Mouse (Mus musculus) midbrain, embryonic 14.5 days (tissue): Measurements from ENCODE around the gene Dhrs3. TPM values are rescaled to one million over a fixed set of nuclear protein-coding genes. Genes with fewer than 3 reads are reported as not detected.

Experiments used
- ATAC-seq: fragments of 200-750 bp; cut with Nextera tagmentation; 2 replicates; pipeline ENCODE4 v1.8.0; 2017; ENCODE audit warnings: moderate number of reproducible peaks, moderate library complexity; ENCODE audit not compliant: low FRiP score, low TSS enrichment
- DNase-seq: peaks from one replicate; pipeline ENCODE4 v3.0.0-alpha.2; 2015
- H3K27ac ChIP-seq: fragments of 300-500 bp; sonication (generic); replicated peaks from 2 replicates; pipeline ENCODE4 v1.5.1; 2014; ENCODE audit warnings: mild to moderate bottlenecking, low read depth, low read length, moderate library complexity
- H3K27me3 ChIP-seq: fragments of 300-500 bp; sonication (generic); 2 replicates; pipeline ENCODE4 v1.6.1; 2014; ENCODE audit warnings: low read length, control low read depth, mixed read lengths; ENCODE audit not compliant: control insufficient read depth, insufficient read depth
- H3K36me3 ChIP-seq: fragments of 300-500 bp; sonication (generic); 2 replicates; pipeline ENCODE4 v1.6.1; 2014; ENCODE audit warnings: low read length, control low read depth; ENCODE audit not compliant: control insufficient read depth, insufficient read depth
- H3K4me1 ChIP-seq: fragments of 300-500 bp; sonication (generic); 2 replicates; pipeline ENCODE4 v1.6.1; 2014; ENCODE audit warnings: mild to moderate bottlenecking, antibody characterized with exemption, low read length, control low read depth; ENCODE audit not compliant: control insufficient read depth, insufficient read depth
- H3K4me2 ChIP-seq: fragments of 300-500 bp; sonication (generic); 2 replicates; pipeline ENCODE4 v1.6.1; 2014; ENCODE audit warnings: mild to moderate bottlenecking, low read length, moderate library complexity
- H3K4me3 ChIP-seq: fragments of 300-500 bp; sonication (generic); replicated peaks from 2 replicates; pipeline ENCODE4 v1.5.1; 2014; ENCODE audit warnings: low read depth, low read length
- H3K9ac ChIP-seq: fragments of 300-500 bp; sonication (generic); replicated peaks from 2 replicates; pipeline ENCODE4 v1.6.1; 2014; ENCODE audit warnings: mild to moderate bottlenecking, low read length, moderate library complexity
- H3K9me3 ChIP-seq: fragments of 300-500 bp; sonication (generic); 2 replicates; pipeline ENCODE4 v1.6.1; 2016; ENCODE audit warnings: low read length, control low read depth, mixed read lengths; ENCODE audit not compliant: control insufficient read depth
- WGBS: fragments of 180-500 bp; shearing (Covaris S2); extraction: QIAGEN DNeasy Blood & Tissue Kit; methylation state at CpG from one replicate; pipeline ENCODE4 v1.1.7; 2014; 5-methylcytosine and 5-hydroxymethylcytosine counted together
- polyA plus RNA-seq: library from polyadenylated mRNA; unstranded; fragments of >200 nt; fragmentation: Nextera tagmentation; extraction: Ambion mirVana; gene quantifications from 2 replicates; pipeline ENCODE4 v1.2.1, GENCODE M21; 2014

The Dhrs3 gene
- polyA plus RNA-seq = 47.1 and 51.6 TPM in 2 replicates

DNA sequence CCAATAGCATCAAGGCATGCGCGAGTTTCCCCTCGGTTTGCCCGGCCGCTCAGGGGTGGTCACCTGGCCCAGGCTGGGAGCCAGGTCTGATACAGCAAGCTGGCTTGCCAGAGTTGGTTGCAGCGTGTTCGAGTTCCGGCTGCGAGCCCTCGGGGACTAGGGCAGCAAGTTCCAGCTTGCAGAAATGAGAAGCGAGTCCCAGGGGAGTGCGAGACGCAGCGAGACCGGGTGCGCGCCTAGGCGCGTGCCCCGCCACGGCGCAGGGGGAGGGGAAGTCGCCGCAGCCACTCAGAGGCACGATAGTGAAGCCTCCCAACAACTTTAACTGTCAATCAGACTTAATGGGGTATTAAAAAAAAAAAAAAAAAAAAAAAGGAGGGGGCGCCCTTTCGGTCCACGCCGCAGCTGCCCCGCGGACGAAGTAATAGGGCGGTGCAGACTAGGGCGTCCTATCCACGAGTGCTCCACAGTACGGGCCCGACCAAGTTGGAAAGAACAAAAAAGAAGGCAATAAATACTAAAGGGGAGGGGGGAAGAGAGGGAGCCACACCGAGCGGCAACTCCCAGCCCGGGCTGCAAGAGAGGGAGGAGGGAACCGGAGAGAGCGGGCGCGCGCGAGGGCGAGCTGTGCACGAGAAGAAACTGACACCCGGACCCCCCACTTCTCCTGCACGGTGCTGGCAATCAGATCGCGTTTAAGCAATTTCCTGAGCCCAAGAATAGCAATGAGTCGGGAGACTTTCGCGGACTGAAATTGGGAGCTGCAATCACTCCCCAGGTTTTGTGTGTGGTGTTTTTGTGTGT lies at the start of gene Dhrs3:
TSS of gene Dhrs3 (plus strand) at position 695 of the 804 bp plus-strand sequence.
- WGBS = under 1% methylated on average over 55 of the region's 55 CpGs

DNA sequence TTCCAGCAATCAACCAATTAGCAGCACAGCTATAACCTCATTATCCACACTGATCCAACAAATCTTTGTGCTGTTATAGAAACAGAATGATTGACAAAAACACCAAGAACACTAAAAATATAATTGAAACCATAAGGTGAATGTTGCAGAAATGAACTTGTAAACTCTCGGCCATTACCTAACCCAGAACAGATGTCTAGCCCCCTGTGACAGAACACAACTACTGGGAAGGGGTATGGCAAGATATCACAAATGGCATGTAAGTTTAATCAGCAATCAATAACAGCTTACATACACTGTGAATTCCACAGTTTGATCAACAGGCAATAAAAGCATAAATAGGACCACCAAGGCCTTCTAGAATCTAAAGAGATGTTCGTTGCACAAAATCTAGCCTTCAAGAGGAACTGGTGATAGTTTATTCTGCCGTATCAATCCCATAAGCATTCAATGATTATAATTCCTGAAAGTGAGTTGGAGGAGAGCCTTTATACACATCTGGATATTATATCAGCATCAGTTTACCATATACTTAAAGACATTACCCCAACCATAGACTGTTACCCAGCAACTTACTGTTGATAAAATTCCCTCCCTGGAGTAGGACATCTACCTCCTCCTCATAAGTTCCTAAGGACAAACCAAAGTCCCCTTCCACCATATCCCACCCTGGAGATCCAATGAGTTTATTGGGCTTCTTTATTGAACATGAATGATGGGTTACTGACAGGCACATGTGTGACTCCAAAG lies 30.7 kb upstream of the Dhrs3 start:
- no peaks in the 10 kb centered on the region for H3K4me1 ChIP-seq
- no peaks in the 10 kb centered on the region for H3K27me3 ChIP-seq
- no peak overlapping the region for H3K9ac ChIP-seq
- 92% methylated on average over 3 of the region's 3 CpGs for whole genome bisulfite sequencing
- no peak overlapping the region for H3K27ac ChIP-seq
- ATAC-seq (no peak), DNase-seq (no peak)
- H3K4me2 ChIP-seq = no peak overlapping the region
- no peaks in the 10 kb centered on the region for H3K9me3 ChIP-seq
- no peak overlapping the region for H3K4me3 ChIP-seq
- H3K36me3 ChIP-seq = no peaks in the 10 kb centered on the region

More for the DNA sequence above, at the start of gene Dhrs3:
- Histone ChIP-seq H3K4me2 (peak within 1 kb of the TSS; percentile 89), H3K9me3 (no peaks in the 10 kb centered on the region), H3K4me3 (peak within 1 kb of the TSS; percentile 43), H3K9ac (peak within 1 kb of the TSS; percentile 44; the same call in 1 of the 2 replicates), H3K4me1 (peaks cover 19% of the 10 kb centered on the region), H3K36me3 (no peaks in the 10 kb centered on the region), H3K27me3 (peaks cover 36% of the 10 kb centered on the region), H3K27ac (no peak within 1 kb of the TSS)
- DNase-seq (peak; percentile 85), ATAC-seq (peak; percentile 69)

DNA sequence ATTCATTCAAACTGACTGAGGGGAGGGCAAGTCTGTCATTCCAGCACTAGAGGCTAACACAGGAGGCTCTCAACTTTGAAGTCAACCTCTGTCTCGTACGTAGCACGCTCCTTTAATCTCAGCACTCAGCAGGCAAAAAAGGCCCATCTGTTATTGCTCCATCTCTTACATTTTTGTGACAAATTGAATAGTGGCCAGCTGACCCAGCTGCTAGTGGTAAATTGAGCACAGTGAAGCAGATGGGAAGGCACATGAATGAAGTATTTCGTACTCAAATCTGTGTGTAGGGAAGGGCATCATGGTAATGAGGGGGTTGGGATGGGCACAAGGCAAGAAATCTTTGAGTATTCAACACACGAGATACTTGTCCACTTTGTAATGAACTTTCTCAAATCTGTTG lies 24.7 kb upstream of the Dhrs3 start:
- Histone ChIP-seq H3K4me3 (no peak overlapping the region), H3K27ac (no peak overlapping the region), H3K27me3 (no peaks in the 10 kb centered on the region), H3K4me2 (no peak overlapping the region), H3K9me3 (no peaks in the 10 kb centered on the region), H3K4me1 (no peaks in the 10 kb centered on the region), H3K9ac (no peak overlapping the region), H3K36me3 (no peaks in the 10 kb centered on the region)
- WGBS = 73% methylated on average over 5 of the region's 5 CpGs
- ATAC-seq = no peak
- no peak for DNase-seq

DNA sequence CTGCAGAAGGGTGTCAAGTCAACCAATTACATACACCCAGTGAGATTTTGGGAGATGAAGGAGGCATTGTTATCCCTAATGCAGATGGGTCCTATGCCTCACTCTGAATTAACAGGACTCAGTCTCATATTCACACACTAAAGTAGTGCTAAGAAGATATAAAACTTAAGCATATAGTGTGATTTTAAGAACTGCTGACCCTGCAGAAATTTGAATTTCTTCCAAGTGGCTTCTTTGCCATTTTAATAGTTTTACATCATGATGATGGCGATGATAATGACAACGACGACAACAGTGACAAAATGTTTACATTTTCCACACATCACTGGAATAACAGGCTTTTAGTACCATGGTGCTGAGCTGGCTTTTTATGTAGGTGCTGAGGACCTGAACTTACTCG lies 24.0 kb upstream of the Dhrs3 start:
- Histone ChIP-seq H3K9ac (no peak overlapping the region), H3K4me3 (no peak overlapping the region), H3K4me1 (no peaks in the 10 kb centered on the region), H3K27me3 (no peaks in the 10 kb centered on the region), H3K27ac (no peak overlapping the region), H3K4me2 (no peak overlapping the region), H3K36me3 (no peaks in the 10 kb centered on the region), H3K9me3 (no peaks in the 10 kb centered on the region)
- 84% methylated on average over 4 of the region's 4 CpGs for WGBS
- ATAC-seq (no peak), DNase-seq (no peak)

DNA sequence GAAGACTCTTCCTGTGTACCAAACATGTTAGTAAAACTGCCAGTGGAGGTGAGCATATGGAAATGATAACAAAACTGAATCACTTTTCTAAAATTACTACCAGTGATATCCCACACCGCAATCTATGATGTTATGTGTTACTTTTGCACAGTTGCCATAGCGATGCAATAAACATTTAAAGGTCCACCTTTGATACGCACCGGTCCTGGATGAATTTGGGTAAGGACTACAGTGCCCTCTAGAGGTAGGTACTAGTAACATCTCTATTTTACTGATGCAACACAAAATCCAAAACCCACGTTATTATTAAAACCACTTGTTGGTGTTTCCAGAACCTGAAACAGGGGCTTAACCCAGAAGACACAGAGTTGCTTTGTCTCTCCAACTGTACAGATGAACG lies 19.7 kb upstream of the Dhrs3 start:
- H3K27ac ChIP-seq = no peak overlapping the region
- DNase-seq (no peak), ATAC-seq (no peak)
- no peak overlapping the region for H3K9ac ChIP-seq
- no peak overlapping the region for H3K4me2 ChIP-seq
- no peaks in the 10 kb centered on the region for H3K36me3 ChIP-seq
- no peak overlapping the region for H3K4me3 ChIP-seq
- WGBS = 38% methylated on average over 6 of the region's 6 CpGs
- H3K27me3 ChIP-seq = no peaks in the 10 kb centered on the region
- no peaks in the 10 kb centered on the region for H3K9me3 ChIP-seq
- H3K4me1 ChIP-seq = no peaks in the 10 kb centered on the region

DNA sequence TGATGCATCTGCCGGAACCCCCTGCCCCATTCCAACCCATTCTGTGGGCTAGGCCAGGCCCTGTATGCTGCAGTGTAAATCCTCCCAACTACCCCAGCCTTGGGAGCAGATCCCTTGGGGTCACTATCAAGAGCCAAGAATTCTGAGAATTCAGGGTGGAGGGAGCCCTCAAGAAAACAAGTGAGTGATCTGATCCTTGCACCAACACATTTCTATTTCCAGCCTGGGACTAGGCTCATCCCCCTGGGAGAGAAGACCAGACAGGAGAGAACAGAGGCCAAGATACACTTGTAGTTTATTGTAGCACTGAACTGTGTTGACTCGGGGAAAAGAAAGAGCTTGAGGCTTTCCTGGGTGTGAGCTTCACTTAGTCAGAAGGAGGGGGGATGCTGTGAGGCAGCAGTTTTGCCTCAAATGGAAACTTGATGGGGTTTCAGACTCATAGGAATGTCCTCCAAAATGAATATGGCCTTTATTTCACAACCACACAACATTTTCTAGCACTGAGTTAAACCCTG lies 17.0 kb upstream of the Dhrs3 start:
- Histone ChIP-seq H3K9ac (no peak overlapping the region), H3K36me3 (no peaks in the 10 kb centered on the region), H3K4me3 (no peak overlapping the region), H3K4me1 (no peaks in the 10 kb centered on the region), H3K9me3 (no peaks in the 10 kb centered on the region; the same call in 1 of the 2 replicates), H3K27me3 (no peaks in the 10 kb centered on the region), H3K4me2 (no peak overlapping the region), H3K27ac (no peak overlapping the region)
- no peak for DNase-seq
- no peak for ATAC-seq
- WGBS = 76% methylated on average over 2 of the region's 2 CpGs

DNA sequence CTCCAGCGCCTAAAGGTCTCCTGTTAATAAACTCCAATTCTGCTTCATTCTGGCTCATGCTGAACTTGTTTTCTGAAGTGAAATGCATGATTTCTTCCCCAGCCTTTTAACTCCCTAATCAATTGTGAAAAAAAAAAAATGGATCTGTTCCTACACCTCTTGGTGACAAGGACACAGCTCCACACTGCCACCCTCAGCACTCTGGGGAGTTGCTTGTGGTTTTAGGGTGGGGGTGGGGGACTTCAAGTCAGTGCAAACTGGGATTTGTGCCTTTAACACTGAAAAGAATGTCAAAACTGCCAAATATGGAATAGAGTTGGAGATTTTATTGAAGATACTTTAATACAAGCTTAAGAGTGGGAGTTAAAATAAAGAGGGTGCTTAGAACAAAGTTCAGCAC lies 13.1 kb upstream of the Dhrs3 start:
- 38% methylated on average over 1 of the region's 1 CpGs for WGBS
- DNase-seq (no peak), ATAC-seq (no peak)
- no peak overlapping the region for H3K4me3 ChIP-seq
- no peaks in the 10 kb centered on the region for H3K27me3 ChIP-seq
- no peaks in the 10 kb centered on the region; the same call in 1 of the 2 replicates for H3K9me3 ChIP-seq
- no peaks in the 10 kb centered on the region for H3K36me3 ChIP-seq
- no peaks in the 10 kb centered on the region for H3K4me1 ChIP-seq
- no peak overlapping the region for H3K9ac ChIP-seq
- no peak overlapping the region for H3K4me2 ChIP-seq
- H3K27ac ChIP-seq = no peak overlapping the region

DNA sequence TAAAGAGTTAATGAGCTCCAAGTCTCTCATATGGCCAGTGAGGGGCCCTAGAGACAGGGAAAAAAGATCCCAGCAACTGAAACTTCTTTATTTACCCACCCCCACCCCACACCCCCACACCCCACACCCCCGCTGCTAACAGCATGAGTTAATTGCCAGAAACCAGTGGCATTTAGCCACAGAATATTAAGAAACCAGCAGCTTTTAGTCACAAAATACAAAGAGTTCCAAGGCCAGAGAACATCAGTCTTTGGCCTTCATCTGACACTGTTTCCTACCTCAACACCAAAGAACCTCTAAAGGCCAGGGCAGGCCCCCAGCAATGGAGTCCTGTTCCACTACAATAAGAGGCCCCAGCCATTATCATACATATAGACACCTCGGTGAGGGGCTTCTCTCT lies 11.3 kb upstream of the Dhrs3 start:
- ATAC-seq (no peak), DNase-seq (no peak)
- H3K27me3 ChIP-seq = no peaks in the 10 kb centered on the region
- no peaks in the 10 kb centered on the region for H3K36me3 ChIP-seq
- no peak overlapping the region for H3K4me3 ChIP-seq
- no peak overlapping the region for H3K4me2 ChIP-seq
- no peaks in the 10 kb centered on the region for H3K4me1 ChIP-seq
- no peak overlapping the region for H3K9ac ChIP-seq
- no peaks in the 10 kb centered on the region; the same call in 1 of the 2 replicates for H3K9me3 ChIP-seq
- no peak overlapping the region for H3K27ac ChIP-seq
- 65% methylated on average over 2 of the region's 2 CpGs for WGBS
